Mouse (Mus musculus) lung, postnatal 0 days (tissue): ENCODE data around the gene Stx17. TPM values are rescaled to one million over a fixed set of nuclear protein-coding genes. Genes with fewer than 3 reads are reported as not detected.

Experiments
- ATAC-seq: fragments of 200-750 bp; cut with Nextera tagmentation; 2 replicates; pipeline ENCODE4 v1.8.0; 2017; ENCODE audit warnings: moderate library complexity
- DNase-seq: peaks from one replicate; pipeline ENCODE4 v3.0.0-alpha.2; 2016; ENCODE audit warnings: low spot score
- H3K27ac ChIP-seq: fragments of 300-500 bp; sonication (generic); 2 replicates; pipeline ENCODE4 v1.5.1; 2014; ENCODE audit warnings: antibody characterized with exemption, mild to moderate bottlenecking, low read length, mixed read lengths
- H3K27me3 ChIP-seq: fragments of 300-500 bp; sonication (generic); replicated peaks from 2 replicates; pipeline ENCODE4 v1.6.1; 2014; ENCODE audit warnings: low read length, mixed read lengths; ENCODE audit not compliant: insufficient read depth
- H3K36me3 ChIP-seq: fragments of 300-500 bp; sonication (generic); 2 replicates; pipeline ENCODE4 v1.6.1; 2014; ENCODE audit warnings: low read length, mixed read lengths; ENCODE audit not compliant: insufficient read depth
- H3K4me1 ChIP-seq: fragments of 300-500 bp; sonication (generic); 2 replicates; pipeline ENCODE4 v1.6.1; 2014; ENCODE audit warnings: antibody characterized with exemption, low read depth, low read length, mixed read lengths; ENCODE audit not compliant: insufficient read depth
- H3K4me2 ChIP-seq: fragments of 300-500 bp; sonication (generic); replicated peaks from 2 replicates; pipeline ENCODE4 v1.6.1; 2014; ENCODE audit warnings: low read depth, mild to moderate bottlenecking, low read length, moderate library complexity, mixed read lengths
- H3K4me3 ChIP-seq: fragments of 300-500 bp; sonication (generic); 2 replicates; pipeline ENCODE4 v1.5.1; 2014; ENCODE audit warnings: low read depth, low read length
- H3K9ac ChIP-seq: fragments of 300-500 bp; sonication (generic); replicated peaks from 2 replicates; pipeline ENCODE4 v1.6.1; 2014; ENCODE audit warnings: low read depth, mild to moderate bottlenecking
- H3K9me3 ChIP-seq: fragments of 300-500 bp; sonication (generic); 2 replicates; pipeline ENCODE4 v1.6.1; 2016; ENCODE audit warnings: low read length, mixed read lengths
- CTCF ChIP-seq: IDR thresholded peaks from 2 replicates; pipeline ENCODE4 v1.5.1; 2016; ENCODE audit warnings: antibody characterized with exemption, mild to moderate bottlenecking
- EP300 ChIP-seq: IDR thresholded peaks from 2 replicates; pipeline ENCODE4 v1.6.1; 2016; ENCODE audit warnings: antibody characterized with exemption, mild to moderate bottlenecking, control low read depth
- WGBS: fragments of 180-500 bp; shearing (Covaris S2); extraction: QIAGEN DNeasy Blood & Tissue Kit; methylation state at CpG from one replicate; pipeline ENCODE4 v1.1.7; 2014; 5-methylcytosine and 5-hydroxymethylcytosine counted together
- polyA plus RNA-seq: library from polyadenylated mRNA; unstranded; fragments of >200 nt; fragmentation: Nextera tagmentation; extraction: Ambion mirVana; gene quantifications from 2 replicates; pipeline ENCODE4 v1.2.1, GENCODE M21; 2015

Stx17 gene
- polyA plus RNA-seq, 1 experiment from 2014 or later, result 30.4 TPM

DNA sequence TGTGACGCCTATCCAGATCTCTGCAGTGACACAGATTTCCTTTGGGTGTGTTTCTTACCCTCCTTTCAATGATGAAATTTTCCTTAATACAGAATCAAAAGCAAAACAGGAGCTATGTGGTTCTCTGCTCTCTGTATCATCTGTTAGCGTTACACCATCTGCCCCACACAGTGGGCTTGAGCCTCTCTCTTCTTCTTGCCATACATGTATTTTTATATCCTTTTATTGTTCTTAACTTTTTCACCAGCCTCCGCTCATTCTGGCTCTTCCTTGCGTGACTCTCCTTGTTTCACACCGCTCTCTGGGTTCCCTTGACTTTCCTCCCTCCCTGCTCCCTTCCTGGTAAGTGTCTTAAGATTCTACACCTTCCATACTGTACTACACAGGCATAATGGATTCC, 28.5 kb downstream of the Stx17 start:
- H3K9ac ChIP-seq, result no peak overlapping the region
- no peak for TF ChIP-seq EP300
- TF ChIP-seq CTCF, result no peak
- no peak overlapping the region for H3K4me2 ChIP-seq
- no peaks in the 10 kb centered on the region for H3K4me1 ChIP-seq
- no peak overlapping the region for H3K27ac ChIP-seq
- no peak overlapping the region for H3K4me3 ChIP-seq
- no peaks in the 10 kb centered on the region for H3K36me3 ChIP-seq
- ATAC-seq (no peak), DNase-seq (no peak)
- WGBS, result 92% methylated on average over 5 of the region's 5 CpGs
- H3K27me3 ChIP-seq, result no peaks in the 10 kb centered on the region
- H3K9me3 ChIP-seq, result no peaks in the 10 kb centered on the region

DNA sequence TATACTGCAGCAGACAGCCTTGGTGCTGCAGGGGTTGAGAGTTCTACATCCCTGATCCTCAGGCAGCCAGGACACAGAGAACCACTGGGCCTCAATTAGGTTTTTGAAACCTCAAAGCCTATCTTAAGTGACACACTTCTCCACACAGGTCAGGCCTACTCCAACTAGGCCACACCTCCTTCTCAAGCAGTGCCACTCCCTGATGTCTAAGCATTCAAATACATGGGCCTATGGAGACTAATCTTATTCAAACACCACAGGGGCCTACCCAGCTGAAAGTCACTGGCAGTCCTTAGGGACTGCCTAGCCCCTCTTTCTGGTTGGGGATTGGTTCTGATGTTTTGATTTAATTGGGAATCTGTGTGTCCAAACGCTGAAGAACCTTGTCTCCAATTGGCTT, 31.1 kb downstream of the Stx17 start:
- no peak overlapping the region for H3K4me2 ChIP-seq
- no peaks in the 10 kb centered on the region for H3K9me3 ChIP-seq
- no peak for TF ChIP-seq CTCF
- TF ChIP-seq EP300, result no peak
- H3K27me3 ChIP-seq, result no peaks in the 10 kb centered on the region
- DNase-seq, result peak; percentile 57
- H3K4me3 ChIP-seq, result no peak overlapping the region
- no peak overlapping the region for H3K27ac ChIP-seq
- peak; percentile 91 for ATAC-seq
- 63% methylated on average over 1 of the region's 1 CpGs for WGBS
- H3K9ac ChIP-seq, result no peak overlapping the region
- no peaks in the 10 kb centered on the region for H3K4me1 ChIP-seq
- H3K36me3 ChIP-seq, result no peaks in the 10 kb centered on the region

DNA sequence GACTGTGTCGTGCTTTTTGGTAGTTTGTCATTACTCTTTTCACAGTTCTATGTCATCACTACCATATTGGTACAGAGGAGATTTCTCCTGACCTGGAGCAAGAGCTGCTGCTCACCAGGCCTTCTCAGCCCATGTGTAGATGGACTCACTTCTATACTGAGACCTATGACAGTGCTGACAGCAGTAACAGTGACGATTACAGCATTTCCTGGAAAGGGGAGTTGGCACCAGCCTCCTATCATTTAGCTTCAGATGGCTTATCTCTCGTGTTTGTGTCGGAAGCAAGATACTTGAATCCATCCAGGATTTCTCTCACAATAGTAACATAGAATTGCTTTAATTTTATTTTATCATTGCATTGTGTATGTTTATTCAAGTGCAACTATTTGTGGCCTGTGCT, 35.7 kb downstream of the Stx17 start:
- no peak overlapping the region for H3K4me2 ChIP-seq
- WGBS, result 65% methylated on average over 4 of the region's 4 CpGs
- no peaks in the 10 kb centered on the region for H3K9me3 ChIP-seq
- DNase-seq (no peak), ATAC-seq (no peak)
- no peak overlapping the region for H3K27ac ChIP-seq
- H3K4me3 ChIP-seq, result no peak overlapping the region
- H3K27me3 ChIP-seq, result no peaks in the 10 kb centered on the region
- H3K36me3 ChIP-seq, result no peaks in the 10 kb centered on the region; the same call in 1 of the 2 replicates
- no peaks in the 10 kb centered on the region for H3K4me1 ChIP-seq
- TF ChIP-seq CTCF, result no peak
- TF ChIP-seq EP300, result no peak
- no peak overlapping the region for H3K9ac ChIP-seq

DNA sequence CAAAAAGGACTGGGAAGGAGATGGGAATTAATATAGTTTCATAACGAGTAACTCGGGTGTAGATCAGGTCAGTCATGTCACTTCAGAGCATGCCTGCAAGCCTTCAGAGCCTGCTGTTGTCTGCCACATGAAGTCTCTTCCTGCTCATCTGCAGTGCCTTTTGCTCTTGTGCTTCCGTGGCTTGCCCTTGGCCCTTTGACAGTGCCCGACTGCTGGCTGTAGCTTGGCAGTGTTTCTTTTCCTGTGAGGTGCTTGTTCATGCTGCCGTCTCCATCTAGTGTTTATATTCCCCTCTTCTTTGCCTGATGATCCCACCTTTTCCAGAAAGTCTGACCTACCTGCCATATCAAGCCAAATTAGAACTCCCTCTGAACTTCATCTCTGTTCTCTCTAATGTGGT, 39.1 kb downstream of the Stx17 start:
- H3K27ac ChIP-seq, result no peak overlapping the region
- H3K4me2 ChIP-seq, result no peak overlapping the region
- H3K36me3 ChIP-seq, result peaks cover 3% of the 10 kb centered on the region; the same call in 1 of the 2 replicates
- 72% methylated on average over 5 of the region's 5 CpGs for whole genome bisulfite sequencing
- no peaks in the 10 kb centered on the region for H3K4me1 ChIP-seq
- TF ChIP-seq EP300 (no peak), CTCF (no peak)
- H3K27me3 ChIP-seq, result no peaks in the 10 kb centered on the region
- H3K9me3 ChIP-seq, result no peaks in the 10 kb centered on the region
- no peak overlapping the region for H3K9ac ChIP-seq
- DNase-seq (no peak), ATAC-seq (no peak)
- no peak overlapping the region for H3K4me3 ChIP-seq

DNA sequence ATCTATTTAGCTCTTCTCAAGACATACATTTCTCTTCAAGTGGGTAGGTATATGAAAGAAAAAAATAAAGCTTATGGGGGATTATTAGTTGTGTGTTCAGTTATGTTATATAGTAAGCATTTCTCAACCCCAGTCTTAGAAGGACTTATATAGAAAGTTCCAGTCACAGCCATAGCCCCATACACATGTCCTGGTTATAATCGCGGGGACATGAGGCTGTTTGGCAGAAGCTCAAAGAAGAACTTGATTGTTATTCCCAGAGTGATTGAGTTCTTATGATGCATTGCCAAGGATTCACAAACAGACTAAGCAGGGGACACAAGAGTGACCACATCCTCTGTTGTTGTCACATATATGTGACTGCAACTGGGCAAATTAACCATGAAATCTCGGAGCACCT, 51.0 kb downstream of the Stx17 start:
- ATAC-seq, result no peak; the same call in 1 of the 2 replicates
- no peak overlapping the region for H3K4me2 ChIP-seq
- H3K4me3 ChIP-seq, result no peak overlapping the region
- no peaks in the 10 kb centered on the region for H3K27me3 ChIP-seq
- 70% methylated on average over 3 of the region's 3 CpGs for WGBS
- 0 out of 2 replicates have a peak, but pooled peaks cover 3% of the 10 kb centered on the region for H3K36me3 ChIP-seq
- no peak overlapping the region for H3K27ac ChIP-seq
- H3K9ac ChIP-seq, result no peak overlapping the region
- no peak for DNase-seq
- H3K9me3 ChIP-seq, result no peaks in the 10 kb centered on the region
- TF ChIP-seq EP300 (no peak), CTCF (no peak)
- H3K4me1 ChIP-seq, result no peaks in the 10 kb centered on the region

DNA sequence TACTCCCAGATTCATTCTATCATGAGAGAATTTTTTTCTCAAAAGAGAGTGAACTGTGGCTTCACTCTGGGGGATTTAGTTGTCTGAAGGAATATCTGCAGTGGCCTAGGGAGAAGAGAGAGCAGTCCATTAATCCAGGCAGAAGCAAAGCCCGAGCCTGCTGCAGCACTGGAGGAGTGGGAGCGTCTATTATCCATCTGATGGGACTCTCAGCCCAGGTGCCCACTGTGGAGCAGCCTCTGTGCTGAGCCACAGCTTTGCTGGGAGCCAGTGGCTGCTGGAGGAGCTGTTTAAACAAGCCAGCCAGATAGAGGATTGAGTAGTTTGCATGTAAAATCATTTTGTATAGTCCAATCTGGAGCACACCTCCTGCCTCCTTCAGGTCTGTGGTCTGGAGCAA, 56.2 kb downstream of the Stx17 start:
- H3K27me3 ChIP-seq, result no peaks in the 10 kb centered on the region
- H3K9ac ChIP-seq, result no peak overlapping the region
- peaks cover 4% of the 10 kb centered on the region; the same call in 1 of the 2 replicates for H3K36me3 ChIP-seq
- no peaks in the 10 kb centered on the region for H3K9me3 ChIP-seq
- no peak overlapping the region for H3K4me2 ChIP-seq
- DNase-seq (no peak), ATAC-seq (no peak)
- H3K4me3 ChIP-seq, result no peak overlapping the region
- WGBS, result 37% methylated on average over 2 of the region's 2 CpGs
- H3K27ac ChIP-seq, result no peak overlapping the region
- no peaks in the 10 kb centered on the region for H3K4me1 ChIP-seq
- TF ChIP-seq EP300 (no peak), CTCF (no peak)

DNA sequence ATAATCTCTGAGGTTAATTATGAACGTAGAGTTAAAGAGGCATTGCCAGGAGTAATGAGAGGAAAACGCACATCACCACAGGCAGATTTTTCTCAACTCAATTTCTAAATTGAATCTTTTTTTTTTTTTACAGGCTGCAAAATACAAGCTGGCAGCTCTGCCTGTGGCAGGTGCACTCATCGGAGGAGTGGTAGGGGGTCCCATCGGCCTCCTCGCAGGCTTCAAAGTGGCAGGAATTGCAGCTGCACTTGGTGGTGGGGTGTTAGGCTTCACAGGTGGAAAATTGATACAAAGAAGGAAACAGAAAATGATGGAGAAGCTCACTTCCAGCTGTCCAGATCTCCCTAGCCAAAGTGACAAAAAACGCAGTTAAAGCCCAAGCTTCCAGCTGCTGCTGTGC, 56.7 kb downstream of the Stx17 start:
- TF ChIP-seq EP300 (no peak), CTCF (no peak)
- ATAC-seq (no peak), DNase-seq (no peak)
- peaks cover 4% of the 10 kb centered on the region; the same call in 1 of the 2 replicates for H3K36me3 ChIP-seq
- no peaks in the 10 kb centered on the region for H3K4me1 ChIP-seq
- no peaks in the 10 kb centered on the region for H3K9me3 ChIP-seq
- H3K4me3 ChIP-seq, result no peak overlapping the region
- H3K27ac ChIP-seq, result no peak overlapping the region
- WGBS, result 83% methylated on average over 6 of the region's 6 CpGs
- H3K9ac ChIP-seq, result no peak overlapping the region
- H3K27me3 ChIP-seq, result no peaks in the 10 kb centered on the region
- H3K4me2 ChIP-seq, result no peak overlapping the region
